ENCODE assay signal across 14 mouse cellular contexts in the genomic region with DNA sequence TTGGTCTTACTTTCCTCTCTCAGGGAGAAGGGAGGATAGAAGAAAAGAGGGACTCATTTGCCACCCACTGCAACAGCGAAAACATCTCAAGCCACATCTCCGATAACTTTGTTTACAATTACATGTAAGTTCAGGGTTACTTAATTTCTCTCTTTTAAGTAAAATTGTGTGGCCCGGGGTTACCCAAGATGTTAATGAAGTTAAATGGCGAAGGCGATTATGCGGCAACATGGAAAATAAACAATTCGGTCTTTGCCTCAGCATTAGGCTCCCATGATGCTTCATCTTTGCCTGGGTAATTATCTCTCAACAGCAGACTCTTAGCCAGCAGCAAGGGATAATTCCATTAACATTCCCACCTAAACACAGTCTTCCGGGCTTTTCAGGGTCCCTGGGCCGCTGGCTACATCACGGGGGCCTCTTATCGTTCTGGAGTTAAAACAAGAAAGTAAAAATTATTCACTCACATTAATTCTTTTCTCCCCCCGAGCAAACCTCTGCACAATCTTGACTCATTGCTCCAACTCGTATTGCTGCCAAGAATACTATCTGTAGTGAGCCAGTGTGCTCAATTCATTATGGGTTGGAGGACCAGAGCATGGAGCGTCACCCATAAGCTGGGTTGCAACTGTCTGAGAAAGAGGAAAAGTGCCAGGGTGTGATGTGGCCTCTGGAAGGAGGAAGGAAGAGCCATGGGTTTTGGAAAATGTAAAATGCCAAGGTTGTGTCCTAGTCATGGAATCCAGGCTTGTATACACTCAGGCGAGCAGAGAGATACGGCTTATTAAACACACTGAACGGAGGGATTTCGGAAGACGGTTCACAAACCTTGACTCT.
DNase-seq lines count a peak whose midpoint lies in the region; ATAC-seq and TF ChIP-seq lines count a peak whose summit lies in the region.
"Had no signal": no experiment of that assay in that cellular context is flagged by ENCODE, and none has a peak within 500 bp of the region (broad histone marks: within the 10 kb centered on the region; RNA-seq: fewer than 3 reads in every experiment).

No protein-coding gene starts in this region.

- ATAC-seq in stomach, embryonic 16.5 days (ENCODE audit: insufficient read depth, low FRiP score): no peak

- no peaks in the 10 kb centered on the region for H3K79me2 ChIP-seq in heart, adult 2 months (replicated peaks; ENCODE audit: control insufficient read depth, insufficient read depth, low read length)

- no peak overlapping the region for H3K4me2 ChIP-seq in stomach, embryonic 16.5 days (ENCODE audit: low read depth, low read length)

- no peak overlapping the region for H3K4me3 ChIP-seq in heart, adult 2 months
- H3K4me3 ChIP-seq in stomach, embryonic 16.5 days (replicated peaks; ENCODE audit: low read length): no peak overlapping the region
- H3K4me3 ChIP-seq: myocyte had no signal

- DNase-seq in heart, adult 2 months: no peak
- DNase-seq in heart, postnatal 36 days: no peak
- peak; percentile 37 for DNase-seq in lung, postnatal 10 days
- no peak for DNase-seq in lung, postnatal 25 days (ENCODE audit: low spot score)
- peak; percentile 29 for DNase-seq in heart, postnatal 4 days
- DNase-seq in cerebellum, postnatal 10 days: no peak
- DNase-seq in cerebellum, adult 8-10 months: no peak
- DNase-seq: cerebellum, adult 9-11 months; kidney, postnatal 25 days; left cerebral cortex, postnatal 4 days; right cerebral cortex, adult 18-20 months; thymus, adult 18-20 months had no signal

- no peak overlapping the region for H3K9ac ChIP-seq in heart, adult 2 months (ENCODE audit: low read depth, low read length)
- H3K9ac ChIP-seq in stomach, embryonic 16.5 days (ENCODE audit: low read length): no peak overlapping the region

- H3K27ac ChIP-seq in heart, adult 2 months: peak overlapping the region; percentile 43
- peak overlapping the region; percentile 62 for H3K27ac ChIP-seq in stomach, embryonic 16.5 days (ENCODE audit: low read length)

- H3K27me3 ChIP-seq in heart, adult 2 months (ENCODE audit: control insufficient read depth, insufficient read depth, low read length): no peaks in the 10 kb centered on the region
- no peaks in the 10 kb centered on the region for H3K27me3 ChIP-seq in stomach, embryonic 16.5 days (ENCODE audit: control insufficient read depth, insufficient read depth, low read length)

- H3K36me3 ChIP-seq in heart, adult 2 months (ENCODE audit: control insufficient read depth, insufficient read depth, low read length): no peaks in the 10 kb centered on the region
- no peaks in the 10 kb centered on the region for H3K36me3 ChIP-seq in stomach, embryonic 16.5 days (ENCODE audit: control insufficient read depth, insufficient read depth, low read length)

- no peak for TF ChIP-seq POLR2A in heart, adult 2 months (IDR thresholded peaks at IDR 0.05; ENCODE audit: insufficient read depth, low read depth, low read length)

- TF ChIP-seq CTCF in heart, adult 2 months (IDR thresholded peaks at IDR 0.05): no peak

- WGBS in heart, adult 2 months: 72% methylated on average over 19 of the region's 19 CpGs
- WGBS in stomach, embryonic 16.5 days: 63% methylated on average over 19 of the region's 19 CpGs

- H3K4me1 ChIP-seq in heart, adult 2 months (ENCODE audit: control insufficient read depth, insufficient read depth, low read length): peaks cover 16% of the 10 kb centered on the region
- H3K4me1 ChIP-seq in stomach, embryonic 16.5 days (ENCODE audit: control insufficient read depth, insufficient read depth, low read length): peaks cover 36% of the 10 kb centered on the region

- TF ChIP-seq EP300 in heart, adult 2 months (IDR thresholded peaks at IDR 0.05; ENCODE audit: insufficient read depth, low read depth, low read length): no peak

- intact Hi-C loops in heart, adult 2 months (cut with DNase I): no loop called here
- intact Hi-C loops in heart, postnatal 36 days (cut with DNase I): loop anchor here (2.0 kb wide), 1 partner anchor 56 kb away; no protein-coding TSS in a partner anchor

- H3K9me3 ChIP-seq in stomach, embryonic 16.5 days (replicated peaks; ENCODE audit: control insufficient read depth, low read length): no peaks in the 10 kb centered on the region

Comparison
In these comparisons a context has a peak if more than half of its experiments do, and no peak if none do; other contexts are left out.
1. DNase-seq: peak in lung, postnatal 10 days (single experiment) and heart, postnatal 4 days (single experiment); none in heart, adult 2 months (0 of 2), heart, postnatal 36 days (0 of 2), lung, postnatal 25 days (single experiment), cerebellum, postnatal 10 days (0 of 2) and cerebellum, adult 8-10 months (single experiment).